Mouse (Mus musculus) retina, embryonic 14.5 days (tissue): ENCODE measurements at regions not wholly inside any gene's neighbourhood (a gene's known extent, or its start where the extent isn't known, plus 50 kb on each side); places are given as distances from the start of the nearest gene placed in this dataset.

Experiments used
- DNase-seq: peaks from one replicate; pipeline ENCODE4 v3.0.0-alpha.2; 2015; ENCODE audit warnings: low spot score

- DNase-seq: no peak
Observed at GRCm38 (mm10) chr4:31525638-31526207, 438.2 kb upstream of the Map3k7 start.

- no peak for DNase-seq
Observed at GRCm38 (mm10) chr4:31536811-31537210, 427.1 kb upstream of the Map3k7 start.

DNA sequence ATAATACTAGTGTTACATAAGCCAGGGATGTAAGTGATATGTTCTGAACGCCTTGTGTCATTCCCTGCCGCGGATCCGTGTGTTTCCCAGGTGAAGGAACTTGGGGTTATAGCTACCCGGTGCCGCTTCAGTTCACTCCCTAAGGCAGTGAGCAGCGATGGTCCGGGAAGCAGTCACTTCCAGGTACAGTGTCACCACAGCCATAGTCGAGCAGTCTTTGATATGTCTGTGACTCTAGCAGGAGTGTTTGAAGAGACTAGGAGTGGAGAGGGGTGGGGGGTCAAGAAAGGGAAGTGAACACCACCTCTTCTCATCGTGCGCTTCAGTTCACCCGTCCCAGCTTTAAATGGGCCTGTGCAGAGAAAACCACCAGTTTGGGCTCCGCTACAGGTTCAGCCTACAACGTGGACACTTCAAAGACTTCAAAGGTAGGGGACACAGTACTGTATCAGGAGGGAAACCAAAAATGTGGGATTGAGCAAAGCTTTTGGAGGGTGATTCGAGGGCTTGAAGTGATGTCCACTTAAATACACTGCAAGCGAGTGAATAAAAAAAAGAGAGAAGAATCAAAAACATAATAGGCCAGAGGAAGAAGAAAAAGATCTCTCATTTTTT lies 410.0 kb upstream of the Map3k7 start:
- DNase-seq: no peak

DNA sequence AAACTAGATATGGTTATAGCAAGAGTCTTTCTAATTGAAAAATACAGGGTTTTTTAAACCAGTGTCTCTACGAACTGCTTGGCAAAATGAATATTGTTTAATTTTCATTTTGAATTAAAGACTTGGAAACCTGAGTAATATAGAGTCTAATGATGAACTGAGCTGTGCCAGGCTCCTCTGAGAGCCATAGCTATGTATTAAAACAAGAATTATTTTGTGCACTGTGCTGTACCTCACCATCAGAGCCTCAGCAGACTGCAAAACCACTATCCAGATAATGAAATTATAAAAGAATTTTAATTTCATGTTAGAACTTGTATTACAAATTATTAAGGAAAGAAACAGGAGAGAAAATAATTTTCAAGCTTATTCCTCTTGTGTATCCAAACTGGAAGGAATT lies 408.8 kb upstream of the Map3k7 start:
- no peak for DNase-seq

DNA sequence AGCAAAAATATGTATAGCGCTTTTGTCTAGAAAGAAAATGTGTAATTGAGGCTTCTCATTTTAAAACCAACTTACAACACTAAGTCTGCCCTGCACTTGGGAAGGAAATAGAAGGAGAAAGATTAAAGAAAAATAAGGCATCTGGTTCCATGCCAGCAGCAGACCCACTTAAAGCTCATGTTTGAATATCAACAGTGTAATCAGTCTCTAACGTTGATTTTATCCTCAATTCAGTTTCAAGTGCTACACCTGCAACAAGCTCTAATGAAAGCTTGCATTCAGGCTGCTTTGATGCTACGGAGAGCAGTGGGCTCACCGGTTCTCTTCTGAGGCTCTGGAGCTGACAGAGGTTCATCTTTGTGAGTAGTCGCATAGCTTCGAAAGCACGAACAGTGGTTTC lies 406.6 kb upstream of the Map3k7 start:
- no peak for DNase-seq

GRCm38 (mm10) chr4:31560305-31560704 lies 403.6 kb upstream of the Map3k7 start:
- DNase-seq: no peak

- DNase-seq: no peak
Observed at GRCm38 (mm10) chr4:31561183-31561582, 402.7 kb upstream of the Map3k7 start.

DNA sequence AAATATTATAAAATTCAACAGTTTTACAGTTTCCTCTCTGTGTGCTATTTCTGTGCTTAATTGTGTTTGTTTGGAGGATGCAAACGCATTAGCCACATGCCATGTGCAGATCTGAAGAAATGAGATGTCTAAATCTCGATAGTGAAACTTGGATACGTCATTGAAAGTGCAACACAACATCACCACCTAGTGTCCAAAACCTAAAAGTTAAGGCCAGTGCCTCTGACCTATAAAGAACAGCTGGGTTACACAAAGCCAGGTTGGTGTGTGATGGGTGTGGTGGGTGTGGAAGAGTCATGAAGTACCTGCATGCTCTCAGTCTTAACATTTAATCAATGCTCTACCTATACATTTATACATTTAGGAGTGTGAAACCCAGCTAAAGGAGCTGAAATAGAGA lies 402.1 kb upstream of the Map3k7 start:
- peak; percentile 68 for DNase-seq

DNA sequence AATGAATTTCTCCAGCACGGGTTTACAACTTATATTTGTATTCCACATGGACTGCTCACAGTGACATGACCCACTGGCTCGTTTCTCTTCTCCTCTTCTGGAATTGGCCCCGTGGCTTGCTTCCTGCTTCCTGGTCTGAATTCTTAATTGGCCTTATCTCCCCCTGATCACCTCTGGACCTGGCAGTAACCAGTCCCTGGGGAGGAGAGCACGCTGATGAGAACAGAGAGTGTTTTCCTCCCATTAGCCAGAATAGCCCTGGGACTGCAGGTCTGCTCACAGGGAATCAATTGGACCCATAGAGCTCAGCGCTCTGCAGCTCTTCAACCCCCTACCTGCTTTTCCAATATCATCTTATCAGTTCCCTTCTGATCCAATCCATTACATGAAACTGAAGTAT lies 397.7 kb upstream of the Map3k7 start:
- peak; percentile 6 for DNase-seq

GRCm38 (mm10) chr4:31566834-31567233 lies 397.1 kb upstream of the Map3k7 start:
- peak; percentile 17 for DNase-seq

GRCm38 (mm10) chr4:31569687-31570086 lies 394.2 kb upstream of the Map3k7 start:
- no peak for DNase-seq

DNA sequence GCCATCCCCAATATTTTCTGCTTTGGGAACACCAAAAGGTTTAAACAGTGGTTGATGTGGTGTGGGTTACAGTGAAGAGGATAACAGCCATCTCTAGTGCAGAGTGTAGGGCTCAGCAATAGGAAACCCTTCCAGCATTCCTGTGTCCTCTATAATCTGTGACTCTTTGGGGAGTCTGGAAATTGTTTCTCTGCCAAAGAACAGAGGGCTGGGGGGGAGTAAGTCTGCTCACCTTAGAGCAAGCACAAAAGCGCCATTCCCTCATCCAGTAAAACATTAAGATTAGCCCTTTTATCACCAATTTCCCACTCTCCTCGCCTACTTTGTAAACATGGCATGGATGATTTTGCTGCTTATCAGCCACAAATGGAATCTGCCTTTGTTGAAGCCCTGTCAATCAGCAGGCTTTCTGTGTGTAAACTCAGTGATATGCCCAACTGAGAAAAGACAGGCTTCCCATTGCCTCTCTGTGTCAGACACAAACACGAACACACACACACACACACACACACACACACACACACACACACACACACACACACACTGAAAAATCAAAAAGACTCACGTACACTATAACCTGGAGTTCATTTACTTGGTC lies 386.8 kb upstream of the Map3k7 start:
- DNase-seq: no peak

- no peak for DNase-seq
Observed at GRCm38 (mm10) chr4:31583495-31583894, 380.4 kb upstream of the Map3k7 start.

DNA sequence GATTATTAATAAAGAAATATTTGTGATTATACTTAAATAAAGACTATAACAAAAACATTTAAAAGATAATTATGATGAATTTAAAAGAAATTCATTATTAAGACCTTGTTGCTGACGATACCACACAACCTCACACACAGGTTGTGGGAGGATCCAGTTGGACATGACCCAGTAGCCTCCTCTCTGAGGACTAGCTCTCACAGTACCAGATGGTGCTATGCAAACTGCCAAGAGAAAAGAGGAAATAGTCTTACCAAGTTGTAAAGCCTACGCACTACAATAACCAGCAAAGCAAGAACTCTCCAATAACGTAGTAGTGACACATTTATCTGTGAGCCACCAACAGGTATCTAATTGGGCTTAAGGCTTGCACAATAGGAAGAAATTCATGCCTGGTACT lies 379.7 kb upstream of the Map3k7 start:
- no peak for DNase-seq

DNA sequence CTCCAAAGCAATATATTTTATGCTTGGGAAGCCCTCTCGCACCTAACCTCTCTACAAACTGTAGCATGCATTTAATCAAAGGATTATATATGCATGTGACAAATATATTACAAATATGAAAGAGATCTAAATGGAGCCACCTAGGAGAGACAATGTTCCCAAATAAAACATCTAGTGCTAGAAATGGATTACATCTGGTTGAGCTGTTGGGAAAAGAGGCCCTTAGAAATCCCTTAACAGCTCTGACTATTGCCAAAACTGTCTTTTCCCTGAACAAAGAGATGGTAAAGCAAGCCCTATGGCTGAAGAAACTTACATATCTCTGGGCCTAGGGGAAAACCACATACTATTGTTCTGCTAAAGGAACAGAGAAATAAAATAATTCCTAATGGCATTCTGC lies 369.8 kb upstream of the Map3k7 start:
- DNase-seq: no peak

DNA sequence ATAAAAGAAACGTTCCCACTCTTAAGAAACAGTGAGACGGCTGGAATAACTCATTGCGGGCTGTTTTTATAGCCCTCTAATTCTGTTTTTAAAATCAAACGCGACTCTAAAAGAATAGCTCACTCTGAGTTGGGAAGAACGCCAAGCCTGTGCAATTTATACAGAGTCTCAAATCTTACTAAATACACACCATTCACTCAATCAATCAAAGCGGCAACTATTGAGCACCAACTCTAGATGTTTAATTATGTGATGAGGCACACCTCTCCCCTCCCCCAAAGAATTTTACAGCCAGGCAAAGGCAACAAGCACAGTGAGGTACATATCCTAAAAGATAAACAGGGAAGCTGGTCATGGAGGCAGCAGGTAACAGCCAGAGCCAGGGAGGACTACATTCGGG lies 362.4 kb upstream of the Map3k7 start:
- no peak for DNase-seq

DNA sequence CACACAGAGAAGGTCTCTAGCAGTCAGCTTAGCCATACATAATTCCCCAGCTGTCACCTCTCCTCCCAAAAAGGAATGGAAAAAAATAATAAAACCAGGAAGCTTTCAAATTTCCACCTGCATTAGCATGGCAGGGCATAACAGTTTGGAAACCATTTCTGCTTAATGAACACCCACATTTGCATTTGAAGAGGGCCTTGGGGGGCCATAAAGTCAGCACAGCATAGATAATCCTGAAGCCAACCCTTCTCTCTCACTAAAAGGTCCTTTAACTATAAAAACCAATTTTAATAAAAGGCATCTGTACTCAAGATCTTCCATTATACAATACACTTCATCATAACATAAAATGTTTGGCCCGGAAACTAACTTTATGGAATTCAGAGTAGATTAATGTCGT lies 360.1 kb upstream of the Map3k7 start:
- DNase-seq: no peak

DNA sequence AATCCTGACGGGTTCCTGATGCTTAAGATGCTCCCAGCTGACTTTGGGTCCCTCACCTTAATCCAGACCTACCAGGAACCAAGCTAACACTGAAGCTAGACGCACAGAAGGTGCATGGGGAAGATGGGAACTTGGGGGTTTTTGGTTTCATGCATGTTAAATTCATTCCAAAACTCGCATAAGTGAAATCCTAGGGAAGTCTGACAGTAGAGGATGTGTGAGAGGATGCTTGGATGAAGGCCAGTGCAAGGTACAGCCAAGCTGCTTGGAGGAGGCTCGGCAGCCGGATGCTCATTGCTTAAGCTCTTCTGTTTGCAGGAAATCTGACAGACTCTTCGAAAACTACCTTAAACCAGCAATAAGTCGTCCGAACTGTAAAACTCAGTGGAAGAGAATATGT lies 355.1 kb upstream of the Map3k7 start:
- no peak for DNase-seq

DNA sequence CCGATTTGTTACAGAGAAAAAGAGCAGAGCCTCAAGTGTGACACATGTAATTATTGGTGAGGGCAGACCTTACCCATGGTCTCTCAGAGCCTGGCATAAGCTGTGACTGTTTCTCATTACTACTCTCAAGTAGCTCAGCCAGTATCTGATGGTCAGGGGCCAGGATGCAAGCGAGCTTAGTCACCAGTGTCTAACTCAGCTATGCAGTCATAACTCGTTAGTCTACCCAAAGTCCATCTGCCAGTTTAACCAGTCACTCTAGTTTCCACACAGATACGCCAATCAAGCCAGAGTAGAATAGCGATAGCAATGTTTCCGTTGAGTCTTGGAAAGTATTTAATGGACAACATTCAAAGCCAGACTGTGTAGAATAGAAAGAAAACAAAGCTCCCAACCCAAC lies 354.3 kb upstream of the Map3k7 start:
- DNase-seq: no peak

GRCm38 (mm10) chr4:31612147-31612824 lies 351.6 kb upstream of the Map3k7 start:
- peak; percentile 70 for DNase-seq

GRCm38 (mm10) chr4:31612825-31613514 lies 350.9 kb upstream of the Map3k7 start:
- DNase-seq: no peak

DNA sequence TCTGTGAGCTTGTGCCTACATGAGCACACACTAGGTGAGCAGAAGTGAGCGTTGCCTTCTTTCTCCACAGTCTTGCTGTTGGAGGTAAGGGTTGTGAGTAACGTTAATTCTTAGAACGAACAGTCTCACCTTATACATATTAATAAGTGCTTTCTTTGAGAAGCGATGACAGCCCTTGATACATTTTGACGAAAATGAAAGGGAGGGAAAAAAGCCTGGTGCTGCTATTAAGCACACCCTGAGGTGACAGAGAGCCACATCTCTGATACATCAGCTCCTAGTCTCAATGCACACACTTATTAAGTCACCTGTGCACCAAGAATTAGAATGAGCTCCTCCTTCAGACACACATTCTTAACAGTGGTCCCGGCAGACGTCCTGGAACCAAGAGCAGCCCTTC lies 346.3 kb upstream of the Map3k7 start:
- no peak for DNase-seq

DNA sequence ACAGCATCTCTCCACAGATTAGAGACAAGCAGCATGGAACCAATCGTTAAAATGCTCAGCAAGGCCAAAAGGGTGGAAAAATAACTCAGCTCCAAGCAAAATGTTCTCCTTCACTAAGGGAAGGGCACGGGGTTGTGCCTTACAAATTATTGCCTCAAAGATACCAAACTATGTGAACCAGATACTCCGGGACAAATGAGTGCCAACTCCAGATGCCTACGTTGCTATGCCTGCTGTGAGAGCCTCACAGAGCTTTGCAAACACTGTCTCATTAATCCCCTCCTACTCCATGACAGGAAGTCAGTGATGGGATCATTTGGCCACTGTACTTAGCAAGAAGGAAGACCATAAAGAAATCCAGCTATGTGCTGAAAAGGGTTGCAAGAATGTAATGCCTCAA lies 345.9 kb upstream of the Map3k7 start:
- DNase-seq: peak; percentile 28
